Mouse (Mus musculus): ENCODE results near the gene Dgkd.

GRCm38 (mm10) chr1:87881726-87882125 lies 28.6 kb downstream of the Dgkd start:
- TF ChIP-seq POLR2A (IDR thresholded peaks at IDR 0.05; ENCODE audit: borderline replicate concordance, control insufficient read depth, low read depth, low read length) (no peak), CTCF (IDR thresholded peaks at IDR 0.05; ENCODE audit: control insufficient read depth, insufficient read depth, low read length) (no peak)

Measured in bone marrow, adult 2 months (tissue).